Mouse (Mus musculus) MEL-GATA-1-ER (cell line): ENCODE measurements at regions not wholly inside any gene's neighbourhood (a gene's known extent, or its start where the extent isn't known, plus 50 kb on each side); places are given as distances from the start of the nearest gene placed in this dataset.
A peak's percentile ranks its signal among the peaks of the same experiment; 100 is the strongest.

ENCODE experiments used
- DNase-seq: peaks from one replicate; pipeline ENCODE4 v3.0.0-alpha.2; 2012; ENCODE audit warnings: low read depth; ENCODE audit errors: extremely low read depth

DNA sequence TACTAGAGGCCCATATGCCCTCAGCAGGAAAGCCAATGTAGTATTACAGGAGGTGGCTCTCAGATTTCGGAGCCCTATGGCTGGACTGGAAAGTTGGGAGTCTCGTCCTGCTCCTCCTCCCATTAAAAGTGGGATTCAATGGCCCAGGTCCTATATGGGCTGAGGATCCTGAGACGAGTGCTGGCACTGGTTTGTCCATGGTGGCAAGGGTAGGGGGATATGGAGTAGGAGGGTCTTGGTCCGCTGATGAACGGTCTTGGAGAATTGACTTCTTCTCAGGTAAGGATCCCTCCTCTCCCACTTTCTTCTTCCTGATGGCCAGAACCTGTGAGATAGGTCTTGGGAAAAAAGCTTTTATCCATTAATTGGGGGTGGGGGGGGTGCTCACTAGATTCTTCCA lies 522.2 kb upstream of the Slc5a7 start:
- DNase-seq = no peak

DNA sequence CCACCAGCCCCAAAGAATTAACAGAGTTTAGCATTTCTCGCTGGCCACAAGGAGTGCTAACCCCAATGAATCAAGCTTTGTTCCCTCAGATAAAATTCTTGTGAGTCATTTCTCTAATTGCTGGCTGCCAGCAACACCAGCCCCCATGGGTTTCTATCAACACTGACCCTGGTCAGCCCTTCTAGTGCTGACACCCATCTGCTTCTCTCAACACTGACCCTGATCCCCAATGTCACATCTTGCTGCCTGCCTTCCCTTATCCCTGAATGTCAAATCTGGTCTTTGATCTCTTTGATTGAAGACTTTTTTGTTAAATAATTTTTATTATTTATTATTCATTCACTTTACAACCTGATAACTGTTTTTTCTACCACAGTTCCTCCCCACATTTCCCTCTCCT lies 554.8 kb upstream of the Slc5a7 start:
- no peak for DNase-seq

GRCm38 (mm10) chr17:54896198-54896597 lies 549.0 kb upstream of the St6gal2 start:
- DNase-seq = no peak

GRCm38 (mm10) chr17:54929181-54929715 lies 515.9 kb upstream of the St6gal2 start:
- no peak for DNase-seq

DNA sequence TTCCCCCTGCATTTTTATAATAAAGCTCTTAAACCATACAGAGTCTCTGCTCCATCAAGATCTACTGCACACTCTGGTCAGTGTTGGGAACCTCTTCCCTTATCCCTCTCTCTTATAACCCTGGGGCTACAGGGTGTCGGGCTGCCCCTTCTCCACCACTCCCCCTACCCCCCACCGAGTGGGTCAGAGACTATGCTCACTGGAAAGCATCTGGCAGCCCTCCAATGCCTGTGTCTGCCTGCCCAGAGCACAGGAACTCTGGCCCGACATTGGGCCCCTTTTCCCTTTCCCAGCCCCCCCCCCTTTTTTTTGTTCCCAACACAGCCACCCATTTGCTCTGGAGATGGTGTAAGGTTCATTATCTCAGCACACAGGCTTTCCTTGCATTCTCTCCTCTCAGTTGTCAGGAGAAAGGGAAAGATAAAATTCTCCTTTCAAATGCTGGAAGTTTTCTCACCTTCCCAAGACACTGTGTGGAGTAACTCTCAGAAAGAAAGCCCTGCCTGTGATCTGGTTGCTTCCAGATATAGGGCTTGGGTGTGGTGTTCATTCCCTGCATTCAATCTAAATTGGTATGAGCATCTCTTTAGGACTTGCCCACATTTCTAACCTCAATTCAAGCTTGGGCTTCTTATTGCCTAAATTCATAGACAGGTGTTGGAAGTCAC lies 501.7 kb upstream of the St6gal2 start:
- DNase-seq = no peak

DNA sequence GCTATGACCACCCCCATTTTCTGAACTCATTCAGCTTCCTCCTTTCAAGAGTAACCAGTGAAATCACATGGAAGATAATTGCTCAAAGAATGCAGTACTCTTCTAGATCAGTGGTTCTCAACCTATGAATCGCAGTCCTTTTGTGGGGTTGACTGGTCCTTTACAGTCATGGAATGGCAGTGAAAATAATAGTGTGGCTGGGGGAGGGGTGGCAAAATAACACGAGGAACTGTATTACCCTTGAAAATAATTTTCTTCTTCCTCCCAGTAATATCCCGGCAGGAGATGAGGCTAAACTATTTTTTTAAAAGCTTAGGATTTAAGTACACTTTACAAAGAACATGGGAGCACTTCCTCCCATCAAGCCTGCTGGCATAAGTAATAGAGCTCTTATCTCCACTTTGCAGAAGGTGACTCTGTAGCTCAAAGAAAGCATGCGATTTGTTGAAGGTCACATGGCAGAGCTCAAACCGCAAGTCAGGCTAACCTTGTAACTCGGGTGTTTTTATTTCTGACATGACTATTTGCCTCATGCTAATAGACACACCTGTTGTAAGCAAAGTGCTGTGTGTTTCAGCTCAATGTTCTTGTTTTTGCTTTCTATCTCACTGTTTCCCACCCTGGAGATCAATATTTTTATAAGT lies 500.8 kb upstream of the St6gal2 start:
- DNase-seq = peak; percentile 83
